Mouse (Mus musculus): ENCODE measurements around the gene Nckipsd. TPM values are rescaled to one million over a fixed set of nuclear protein-coding genes. Genes with fewer than 3 reads are reported as not detected.
A peak's percentile ranks its signal among the peaks of the same experiment; 100 is the strongest.

Gene Nckipsd
- total and polyA plus RNA-seq, 3 experiments = 6.4 to 13.2 (median 6.6) TPM

DNA sequence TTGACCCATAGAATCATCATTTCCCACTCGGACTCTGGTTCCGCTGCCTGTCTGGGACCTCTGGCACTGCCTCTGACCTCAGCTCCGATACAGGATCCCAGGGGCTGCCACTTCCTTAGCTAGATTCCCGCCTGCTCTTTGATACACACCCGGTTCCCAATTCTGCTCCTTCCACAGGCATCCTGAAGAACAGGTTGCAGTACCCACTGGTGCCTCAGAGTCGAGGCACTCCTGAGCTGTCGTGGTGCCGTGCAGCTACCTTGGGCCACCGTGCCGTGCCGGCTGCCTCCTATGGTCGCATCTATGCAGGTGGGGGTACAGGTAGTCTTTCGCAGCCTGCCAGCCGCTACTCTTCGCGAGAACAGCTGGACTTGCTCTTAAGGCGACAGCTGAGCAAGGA, 40.3 kb downstream of the Nckipsd start:
- dilution Hi-C loops (cut with MboI; ENCODE audit: extremely low pct_ligation_motif_present, extremely low pct_unique_long_range_greater_than_20kb, low sequenced_read_pairs) (no loop called here), in situ Hi-C loops (cut with MboI; ENCODE audit: low pct_ligation_motif_present, low pct_unique_long_range_greater_than_20kb, low sequenced_read_pairs) (no loop called here)
- Histone ChIP-seq H3K4me2 (ENCODE audit: insufficient read depth, low read depth, poor library complexity, severe bottlenecking) (no peak overlapping the region), H3K4me1 (ENCODE audit: control insufficient read depth in 1 of 2, insufficient read depth in 2 of 2) (peaks cover 6 to 25% of the 10 kb centered on the region in 2 experiments; a peak in 3 of 4 replicates), H3K4me3 (replicated peaks in 1 of 3; ENCODE audit: low read depth in 2 of 3, low read length in 2 of 3, poor library complexity in 1 of 3) (no peak overlapping the region), H3K9me3 (replicated peaks; ENCODE audit: low read length) (no peaks in the 10 kb centered on the region), H3K36me3 (replicated peaks in 1 of 2; ENCODE audit: control insufficient read depth in 1 of 2, insufficient read depth in 1 of 2, low read length in 1 of 2) (no peaks in the 10 kb centered on the region), H3K79me2 (replicated peaks; ENCODE audit: control insufficient read depth, extremely low read depth, insufficient read depth, poor library complexity, severe bottlenecking) (no peaks in the 10 kb centered on the region), H3K27me3 (replicated peaks) (peaks cover 51% of the 10 kb centered on the region), H3K27ac (ENCODE audit: insufficient read depth, low read depth) (no peak overlapping the region), H3K9ac (ENCODE audit: insufficient read depth, low read depth) (no peak overlapping the region)
- TF ChIP-seq POLR2AphosphoS2 (IDR thresholded peaks at IDR 0.05; ENCODE audit: low read depth, low read length) (no peak), UBTF (IDR thresholded peaks at IDR 0.05; ENCODE audit: low read depth, low read length) (no peak), ETS1 (conservative IDR thresholded peaks at IDR 0.05; ENCODE audit: low read depth, low read length) (no peak), ZMIZ1 (IDR thresholded peaks at IDR 0.05; ENCODE audit: low read depth, low read length) (no peak), ELF1 (IDR thresholded peaks at IDR 0.05; ENCODE audit: low read depth, low read length) (no peak), POLR2A (IDR thresholded peaks at IDR 0.05; ENCODE audit: low read depth, low read length) (no peak), E2F4 (IDR thresholded peaks at IDR 0.05; ENCODE audit: insufficient replicate concordance, low read depth, low read length) (no peak), MAFK (IDR thresholded peaks at IDR 0.05; ENCODE audit: insufficient replicate concordance, low read length) (no peak)
- DNase-seq (ENCODE audit: extremely low read depth) = no peak

DNA sequence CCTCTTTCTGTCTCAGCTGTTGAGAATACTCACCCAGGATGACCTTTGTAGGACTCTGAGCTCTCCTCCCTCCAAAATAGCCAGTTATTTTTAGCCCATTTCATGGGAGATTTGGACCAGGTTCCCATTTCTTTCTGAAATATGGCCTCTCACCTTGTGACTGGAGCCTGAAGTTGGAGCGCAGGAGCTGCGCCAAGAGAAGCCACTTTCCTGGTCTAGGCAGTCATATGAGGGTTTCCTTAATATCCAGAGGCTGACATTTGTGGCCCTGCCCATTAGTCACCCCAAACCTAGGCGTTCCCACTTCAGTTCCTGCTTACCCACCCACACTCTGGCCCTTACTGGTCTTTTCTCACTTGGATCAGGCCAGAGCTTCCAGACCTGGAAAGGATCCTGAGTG, 44.8 kb downstream of the Nckipsd start, which contains the start of gene Slc26a6:
Gene Slc26a6 (plus strand): TSS at position 308 of the 400 bp plus-strand sequence.
- DNase-seq (ENCODE audit: extremely low read depth) = no peak
- Histone ChIP-seq H3K4me1 (ENCODE audit: control insufficient read depth in 1 of 2, insufficient read depth in 2 of 2) (peaks cover 0 to 41% of the 10 kb centered on the region in 2 experiments; a peak in 2 of 4 replicates), H3K9ac (ENCODE audit: insufficient read depth, low read depth) (peak within 1 kb of the TSS; percentile 39), H3K27ac (ENCODE audit: insufficient read depth, low read depth) (no peak within 1 kb of the TSS), H3K79me2 (replicated peaks; ENCODE audit: control insufficient read depth, extremely low read depth, insufficient read depth, poor library complexity, severe bottlenecking) (no peaks in the 10 kb centered on the region), H3K4me2 (ENCODE audit: insufficient read depth, low read depth, poor library complexity, severe bottlenecking) (peak within 1 kb of the TSS; percentile 73), H3K9me3 (replicated peaks; ENCODE audit: low read length) (no peaks in the 10 kb centered on the region), H3K27me3 (replicated peaks) (peaks cover 8% of the 10 kb centered on the region), H3K4me3 (replicated peaks in 1 of 3; ENCODE audit: low read depth in 2 of 3, low read length in 2 of 3, poor library complexity in 1 of 3) (peak within 1 kb of the TSS; percentile 64 to 66 (median 64)), H3K36me3 (replicated peaks in 1 of 2; ENCODE audit: control insufficient read depth in 1 of 2, insufficient read depth in 1 of 2, low read length in 1 of 2) (peaks cover 0 to 17% of the 10 kb centered on the region in 2 experiments)
- dilution Hi-C loops (cut with MboI; ENCODE audit: extremely low pct_ligation_motif_present, extremely low pct_unique_long_range_greater_than_20kb, low sequenced_read_pairs) = no loop called here
- TF ChIP-seq E2F4 (IDR thresholded peaks at IDR 0.05; ENCODE audit: insufficient replicate concordance, low read depth, low read length) = no peak
- no peak for TF ChIP-seq SMC3 (IDR thresholded peaks at IDR 0.05; ENCODE audit: low read depth, low read length)
- no peak for TF ChIP-seq MXI1 (IDR thresholded peaks at IDR 0.05; ENCODE audit: low read depth, low read length)
- TF ChIP-seq ETS1 (conservative IDR thresholded peaks at IDR 0.05; ENCODE audit: low read depth, low read length) = no peak
- TF ChIP-seq TBP (conservative IDR thresholded peaks at IDR 0.05; ENCODE audit: low read depth, low read length) = no peak
- in situ Hi-C loops (cut with MboI; ENCODE audit: low pct_ligation_motif_present, low pct_unique_long_range_greater_than_20kb, low sequenced_read_pairs) = no loop called here

DNA sequence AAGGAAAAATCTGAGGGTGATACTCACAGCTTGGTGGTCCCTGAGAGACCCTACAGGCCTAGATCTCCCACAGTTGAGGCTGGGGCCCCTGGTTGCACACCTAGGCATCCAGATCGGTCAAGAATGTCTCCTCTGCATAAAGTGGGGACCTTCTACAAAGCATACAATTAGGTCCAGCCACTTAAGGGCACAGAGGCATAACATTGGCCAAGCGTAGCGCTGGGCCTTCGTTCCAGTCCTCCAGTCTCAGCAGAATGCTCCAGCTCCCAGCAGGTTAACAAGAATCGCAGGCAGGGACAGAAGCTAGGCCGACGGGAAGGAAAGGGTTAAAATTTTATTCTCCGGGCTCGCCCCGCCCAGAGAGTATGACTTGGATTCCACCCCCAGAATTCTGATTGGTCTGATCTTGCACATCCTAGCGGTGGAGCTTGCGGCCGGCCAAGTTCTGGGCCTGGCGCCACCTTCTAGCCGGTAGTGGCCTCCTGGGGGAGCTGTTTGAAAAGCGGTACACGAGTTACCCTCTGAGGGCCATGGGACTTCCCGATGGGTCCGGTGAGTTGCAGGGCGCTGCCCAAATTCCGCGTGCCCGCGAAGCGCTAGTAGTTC, 45.6 kb downstream of the Nckipsd start:
- dilution Hi-C loops (cut with MboI; ENCODE audit: extremely low pct_ligation_motif_present, extremely low pct_unique_long_range_greater_than_20kb, low sequenced_read_pairs) = no loop called here
- peaks cover 0 to 25% of the 10 kb centered on the region in 2 experiments for H3K36me3 ChIP-seq (replicated peaks in 1 of 2; ENCODE audit: control insufficient read depth in 1 of 2, insufficient read depth in 1 of 2, low read length in 1 of 2)
- peaks cover 0 to 41% of the 10 kb centered on the region in 2 experiments; a peak in 2 of 4 replicates for H3K4me1 ChIP-seq (ENCODE audit: control insufficient read depth in 1 of 2, insufficient read depth in 2 of 2)
- no peaks in the 10 kb centered on the region for H3K79me2 ChIP-seq (replicated peaks; ENCODE audit: control insufficient read depth, extremely low read depth, insufficient read depth, poor library complexity, severe bottlenecking)
- peak overlapping the region; percentile 39 for H3K9ac ChIP-seq (ENCODE audit: insufficient read depth, low read depth)
- peak; percentile 96 for DNase-seq (ENCODE audit: extremely low read depth)
- H3K4me3 ChIP-seq (replicated peaks in 1 of 3; ENCODE audit: low read depth in 2 of 3, low read length in 2 of 3, poor library complexity in 1 of 3) = peak overlapping the region; percentile 64 to 66 (median 64)
- H3K27ac ChIP-seq (ENCODE audit: insufficient read depth, low read depth) = no peak overlapping the region
- peak overlapping the region; percentile 73 for H3K4me2 ChIP-seq (ENCODE audit: insufficient read depth, low read depth, poor library complexity, severe bottlenecking)
- no peaks in the 10 kb centered on the region for H3K9me3 ChIP-seq (replicated peaks; ENCODE audit: low read length)
- in situ Hi-C loops (cut with MboI; ENCODE audit: low pct_ligation_motif_present, low pct_unique_long_range_greater_than_20kb, low sequenced_read_pairs) = no loop called here
- peaks cover 2% of the 10 kb centered on the region for H3K27me3 ChIP-seq (replicated peaks)
- TF ChIP-seq ETS1 (conservative IDR thresholded peaks at IDR 0.05; ENCODE audit: low read depth, low read length) (peak; percentile 32; the same call in 1 of the 2 replicates), MYC (IDR thresholded peaks at IDR 0.05; ENCODE audit: low read depth, low read length) (peak; percentile 76), SMC3 (IDR thresholded peaks at IDR 0.05; ENCODE audit: low read depth, low read length) (peak; percentile 52), MAFK (IDR thresholded peaks at IDR 0.05; ENCODE audit: insufficient replicate concordance, low read length) (0 out of 2 replicates have a peak, but pooled peaks have one; percentile 16), RAD21 (IDR thresholded peaks at IDR 0.05; ENCODE audit: low read depth, low read length) (peak; percentile 51), RCOR1 (conservative IDR thresholded peaks at IDR 0.05; ENCODE audit: low read depth, low read length) (no peak; the same call in 1 of the 2 replicates), IRF4 (IDR thresholded peaks at IDR 0.05; ENCODE audit: low read depth, low read length) (peak; percentile 73; the same call in 1 of the 2 replicates), NELFE (IDR thresholded peaks at IDR 0.05; ENCODE audit: low read depth, low read length) (no peak; the same call in none of the 2 replicates), E2F4 (IDR thresholded peaks at IDR 0.05; ENCODE audit: insufficient replicate concordance, low read depth, low read length) (no peak; the same call in 1 of the 2 replicates), SIN3A (IDR thresholded peaks at IDR 0.05; ENCODE audit: low read length) (peak; percentile 95), JUND (conservative IDR thresholded peaks at IDR 0.05; ENCODE audit: low read depth, low read length) (0 out of 2 replicates have a peak, but pooled peaks have one; percentile 23), MEF2A (IDR thresholded peaks at IDR 0.05; ENCODE audit: borderline replicate concordance, low read depth, low read length) (peak; percentile 71; the same call in 1 of the 2 replicates), NRF1 (IDR thresholded peaks at IDR 0.05; ENCODE audit: low read depth, low read length) (peak; percentile 46; the same call in 1 of the 2 replicates), ELF1 (IDR thresholded peaks at IDR 0.05; ENCODE audit: low read depth, low read length) (peak; percentile 77), ZKSCAN1 (IDR thresholded peaks at IDR 0.05; ENCODE audit: borderline replicate concordance, low read depth, low read length) (0 out of 2 replicates have a peak, but pooled peaks have one; percentile 4), ZC3H11A (IDR thresholded peaks at IDR 0.05; ENCODE audit: low read depth, low read length) (no peak)
